Mouse (Mus musculus): ENCODE measurements around the gene Dnajc17. TPM values are rescaled to one million over a fixed set of nuclear protein-coding genes. Genes with fewer than 3 reads are reported as not detected.

Dnajc17 gene
- polyA plus RNA-seq, 1 experiment from 2014 or later, result 23.6 TPM

GRCm38 (mm10) chr2:119170282-119170681 is 38.3 kb downstream of the Dnajc17 start:
- Histone ChIP-seq H3K4me2 (ENCODE audit: low read length) (no peak overlapping the region), H3K9ac (ENCODE audit: low read depth, low read length) (no peak overlapping the region), H3K36me3 (ENCODE audit: control insufficient read depth, insufficient read depth, low read length) (no peaks in the 10 kb centered on the region), H3K27me3 (replicated peaks; ENCODE audit: control insufficient read depth, insufficient read depth, low read length) (no peaks in the 10 kb centered on the region; the same call in none of the 2 replicates), H3K4me1 (ENCODE audit: control insufficient read depth, insufficient read depth, low read depth, low read length) (peaks cover 27% of the 10 kb centered on the region), H3K9me3 (ENCODE audit: control insufficient read depth, low read length) (no peaks in the 10 kb centered on the region), H3K4me3 (ENCODE audit: low read length) (no peak overlapping the region), H3K27ac (ENCODE audit: low read depth, low read length) (no peak overlapping the region)
- no peak for ATAC-seq
- 84% methylated on average over 2 of the region's 2 CpGs for WGBS

- peaks cover 4% of the 10 kb centered on the region for H3K27me3 ChIP-seq (replicated peaks; ENCODE audit: control insufficient read depth, insufficient read depth, low read length)
Observed at GRCm38 (mm10) chr2:119167866-119168256, 40.7 kb downstream of the Dnajc17 start.

GRCm38 (mm10) chr2:119166901-119167865 is 41.4 kb downstream of the Dnajc17 start, which contains the start of gene Gchfr:
TSS of gene Gchfr (plus strand) at chr2:119167773.
- peaks cover 8% of the 10 kb centered on the region for H3K4me1 ChIP-seq (ENCODE audit: control insufficient read depth, insufficient read depth, low read depth, low read length)
- peaks cover 4% of the 10 kb centered on the region for H3K27me3 ChIP-seq (replicated peaks; ENCODE audit: control insufficient read depth, insufficient read depth, low read length)
- H3K36me3 ChIP-seq (ENCODE audit: control insufficient read depth, insufficient read depth, low read length), result no peaks in the 10 kb centered on the region
- H3K9ac ChIP-seq (ENCODE audit: low read depth, low read length), result peak within 1 kb of the TSS; percentile 39
- whole genome bisulfite sequencing, result under 1% methylated on average over 57 of the region's 60 CpGs
- peak; percentile 81 for ATAC-seq
- no peak within 1 kb of the TSS for H3K27ac ChIP-seq (ENCODE audit: low read depth, low read length)
- H3K4me3 ChIP-seq (ENCODE audit: low read length), result peak within 1 kb of the TSS; percentile 57
- H3K4me2 ChIP-seq (ENCODE audit: low read length), result peak within 1 kb of the TSS; percentile 98
- H3K9me3 ChIP-seq (ENCODE audit: control insufficient read depth, low read length), result no peaks in the 10 kb centered on the region

More at GRCm38 (mm10) chr2:119167866-119168256, 40.7 kb downstream of the Dnajc17 start:
- ATAC-seq, result peak; percentile 38; the same call in 1 of the 2 replicates
- H3K4me3 ChIP-seq (ENCODE audit: low read length), result peak overlapping the region; percentile 57
- H3K4me2 ChIP-seq (ENCODE audit: low read length), result peak overlapping the region; percentile 98
- 1% methylated on average over 26 of the region's 26 CpGs for WGBS
- peak overlapping the region; percentile 39 for H3K9ac ChIP-seq (ENCODE audit: low read depth, low read length)
- no peaks in the 10 kb centered on the region for H3K36me3 ChIP-seq (ENCODE audit: control insufficient read depth, insufficient read depth, low read length)
- H3K4me1 ChIP-seq (ENCODE audit: control insufficient read depth, insufficient read depth, low read depth, low read length), result peaks cover 12% of the 10 kb centered on the region
- no peaks in the 10 kb centered on the region for H3K9me3 ChIP-seq (ENCODE audit: control insufficient read depth, low read length)
- no peak overlapping the region for H3K27ac ChIP-seq (ENCODE audit: low read depth, low read length)

- no peak for ATAC-seq
- Histone ChIP-seq H3K27ac (ENCODE audit: low read depth, low read length) (no peak overlapping the region), H3K9ac (ENCODE audit: low read depth, low read length) (no peak overlapping the region), H3K27me3 (replicated peaks; ENCODE audit: control insufficient read depth, insufficient read depth, low read length) (peaks cover 4% of the 10 kb centered on the region), H3K4me2 (ENCODE audit: low read length) (no peak overlapping the region), H3K36me3 (ENCODE audit: control insufficient read depth, insufficient read depth, low read length) (no peaks in the 10 kb centered on the region), H3K4me1 (ENCODE audit: control insufficient read depth, insufficient read depth, low read depth, low read length) (peaks cover 8% of the 10 kb centered on the region), H3K4me3 (ENCODE audit: low read length) (no peak overlapping the region), H3K9me3 (ENCODE audit: control insufficient read depth, low read length) (no peaks in the 10 kb centered on the region)
Observed at GRCm38 (mm10) chr2:119165401-119165800, 43.2 kb downstream of the Dnajc17 start.

GRCm38 (mm10) chr2:119163999-119164398 is 44.6 kb downstream of the Dnajc17 start:
- Histone ChIP-seq H3K27me3 (replicated peaks; ENCODE audit: control insufficient read depth, insufficient read depth, low read length) (peaks cover 4% of the 10 kb centered on the region), H3K9ac (ENCODE audit: low read depth, low read length) (no peak overlapping the region), H3K4me3 (ENCODE audit: low read length) (no peak overlapping the region), H3K4me1 (ENCODE audit: control insufficient read depth, insufficient read depth, low read depth, low read length) (peaks cover 8% of the 10 kb centered on the region), H3K36me3 (ENCODE audit: control insufficient read depth, insufficient read depth, low read length) (no peaks in the 10 kb centered on the region), H3K27ac (ENCODE audit: low read depth, low read length) (no peak overlapping the region), H3K9me3 (ENCODE audit: control insufficient read depth, low read length) (no peaks in the 10 kb centered on the region), H3K4me2 (ENCODE audit: low read length) (no peak overlapping the region)
- 90% methylated on average over 4 of the region's 4 CpGs for WGBS
- ATAC-seq, result no peak

GRCm38 (mm10) chr2:119163135-119163534 is 45.5 kb downstream of the Dnajc17 start:
- Histone ChIP-seq H3K4me2 (ENCODE audit: low read length) (no peak overlapping the region), H3K27ac (ENCODE audit: low read depth, low read length) (no peak overlapping the region), H3K4me1 (ENCODE audit: control insufficient read depth, insufficient read depth, low read depth, low read length) (peaks cover 8% of the 10 kb centered on the region), H3K9ac (ENCODE audit: low read depth, low read length) (no peak overlapping the region), H3K36me3 (ENCODE audit: control insufficient read depth, insufficient read depth, low read length) (no peaks in the 10 kb centered on the region), H3K4me3 (ENCODE audit: low read length) (no peak overlapping the region), H3K9me3 (ENCODE audit: control insufficient read depth, low read length) (no peaks in the 10 kb centered on the region), H3K27me3 (replicated peaks; ENCODE audit: control insufficient read depth, insufficient read depth, low read length) (peaks cover 4% of the 10 kb centered on the region)
- no peak for ATAC-seq
- 60% methylated on average over 3 of the region's 3 CpGs for WGBS

GRCm38 (mm10) chr2:119161247-119161646 is 47.3 kb downstream of the Dnajc17 start:
- Histone ChIP-seq H3K27ac (ENCODE audit: low read depth, low read length) (no peak overlapping the region), H3K36me3 (ENCODE audit: control insufficient read depth, insufficient read depth, low read length) (no peaks in the 10 kb centered on the region), H3K9me3 (ENCODE audit: control insufficient read depth, low read length) (no peaks in the 10 kb centered on the region), H3K9ac (ENCODE audit: low read depth, low read length) (no peak overlapping the region), H3K4me1 (ENCODE audit: control insufficient read depth, insufficient read depth, low read depth, low read length) (peaks cover 4% of the 10 kb centered on the region; the same call in 1 of the 2 replicates), H3K4me3 (ENCODE audit: low read length) (no peak overlapping the region), H3K27me3 (replicated peaks; ENCODE audit: control insufficient read depth, insufficient read depth, low read length) (peaks cover 4% of the 10 kb centered on the region; the same call in 1 of the 2 replicates), H3K4me2 (ENCODE audit: low read length) (no peak overlapping the region)
- 33% methylated on average over 2 of the region's 2 CpGs for WGBS
- no peak for ATAC-seq

GRCm38 (mm10) chr2:119157836-119158235 is 50.8 kb downstream of the Dnajc17 start:
- Histone ChIP-seq H3K27me3 (replicated peaks; ENCODE audit: control insufficient read depth, insufficient read depth, low read length) (no peaks in the 10 kb centered on the region), H3K27ac (ENCODE audit: low read depth, low read length) (no peak overlapping the region; the same call in 1 of the 2 replicates), H3K4me2 (ENCODE audit: low read length) (no peak overlapping the region; the same call in 1 of the 2 replicates), H3K9ac (ENCODE audit: low read depth, low read length) (no peak overlapping the region), H3K36me3 (ENCODE audit: control insufficient read depth, insufficient read depth, low read length) (peaks cover 9% of the 10 kb centered on the region), H3K9me3 (ENCODE audit: control insufficient read depth, low read length) (no peaks in the 10 kb centered on the region), H3K4me1 (ENCODE audit: control insufficient read depth, insufficient read depth, low read depth, low read length) (peaks cover 18% of the 10 kb centered on the region), H3K4me3 (ENCODE audit: low read length) (no peak overlapping the region)
- ATAC-seq, result no peak

All from hindbrain, embryonic 16.5 days (tissue).